Mouse (Mus musculus) left cerebral cortex, adult 2 months (tissue): ENCODE measurements at regions not wholly inside any gene's neighbourhood (a gene's known extent, or its start where the extent isn't known, plus 50 kb on each side); places are given as distances from the start of the nearest gene placed in this dataset.

Experiments used
- DNase-seq, 2 experiments: peaks; one replicate each; pipeline ENCODE4 v3.0.0; 2021 to 2022; ENCODE audit warnings: low spot score in 2 of 2, mixed read lengths in 1 of 2; ENCODE audit errors: extremely low spot score in 1 of 2
- H3K27ac ChIP-seq: fragments of 200-600 bp; 2 replicates; pipeline ENCODE4 v1.8.1; 2022
- H3K4me3 ChIP-seq: fragments of 200-600 bp; 2 replicates; pipeline ENCODE4 v1.8.1; 2022
- CTCF ChIP-seq: fragments of 200-600 bp; IDR thresholded peaks from 2 replicates; pipeline ENCODE4 v1.8.1; 2022; ENCODE audit warnings: antibody characterized with exemption, mild to moderate bottlenecking, moderate library complexity
- intact Hi-C: fragments of 180-260 bp; cut with DNase I; formaldehyde crosslinking; loops from one replicate; pipeline ENCODE4 v1.15.1; 2025

DNA sequence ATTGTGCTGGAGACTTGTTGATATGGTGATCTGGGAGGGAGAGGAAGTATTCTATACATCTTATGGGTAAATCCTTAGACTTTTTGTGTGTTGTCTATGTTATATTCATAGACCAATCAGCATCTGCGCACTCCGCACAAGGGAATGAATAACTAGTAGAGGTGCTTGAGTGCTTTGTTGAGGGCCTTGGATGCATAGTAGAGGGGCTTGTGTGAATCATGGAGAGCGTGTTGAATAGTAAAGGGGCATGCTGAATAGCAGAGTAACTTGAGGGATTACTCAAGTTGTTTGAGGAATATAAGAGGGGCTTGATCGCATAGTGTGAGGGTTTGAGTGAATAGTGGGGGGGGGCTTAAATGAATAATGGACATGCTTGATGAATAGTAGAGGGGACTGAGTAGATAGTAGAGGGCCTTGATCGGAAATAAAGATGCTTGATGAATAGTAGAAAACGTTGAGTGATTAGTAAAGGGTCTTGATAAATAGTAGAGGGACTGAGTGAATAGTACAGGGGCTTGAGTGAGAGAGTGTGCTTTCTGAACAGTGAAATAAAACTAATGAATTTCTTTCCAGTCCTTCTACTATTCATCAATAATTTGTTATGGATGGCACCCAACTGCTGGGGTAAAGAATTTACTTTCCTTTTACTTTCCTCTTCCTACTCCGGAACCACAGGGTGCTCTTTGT, 2849.5 kb upstream of the Lrrc6 start:
- no peak overlapping the region for H3K4me3 ChIP-seq
- no peak overlapping the region for H3K27ac ChIP-seq
- no peak for TF ChIP-seq CTCF
- no peak for DNase-seq
- intact Hi-C loops, result no loop called here

DNA sequence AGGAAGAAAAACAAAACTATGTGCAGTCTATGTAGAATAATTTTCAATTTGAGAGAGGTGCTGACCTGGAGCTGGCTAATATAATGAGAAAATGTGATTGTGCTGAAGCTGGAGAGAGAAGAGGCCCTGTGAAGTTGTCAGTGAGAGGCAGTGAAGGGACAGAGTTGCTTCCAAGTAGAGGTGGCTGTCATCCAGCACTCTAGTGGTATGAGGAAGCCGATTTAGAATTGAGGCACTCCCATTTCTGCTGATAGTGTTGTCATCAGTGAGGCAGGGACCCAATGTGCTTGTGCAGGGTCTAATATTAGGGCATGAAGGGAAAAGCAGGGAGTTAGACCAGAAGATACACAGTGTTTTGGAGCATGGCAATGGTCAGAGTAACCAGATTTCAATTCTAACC, 2845.4 kb upstream of the Lrrc6 start:
- DNase-seq, result no peak
- intact Hi-C loops, result no loop called here
- no peak overlapping the region for H3K4me3 ChIP-seq
- no peak overlapping the region for H3K27ac ChIP-seq
- no peak for TF ChIP-seq CTCF

DNA sequence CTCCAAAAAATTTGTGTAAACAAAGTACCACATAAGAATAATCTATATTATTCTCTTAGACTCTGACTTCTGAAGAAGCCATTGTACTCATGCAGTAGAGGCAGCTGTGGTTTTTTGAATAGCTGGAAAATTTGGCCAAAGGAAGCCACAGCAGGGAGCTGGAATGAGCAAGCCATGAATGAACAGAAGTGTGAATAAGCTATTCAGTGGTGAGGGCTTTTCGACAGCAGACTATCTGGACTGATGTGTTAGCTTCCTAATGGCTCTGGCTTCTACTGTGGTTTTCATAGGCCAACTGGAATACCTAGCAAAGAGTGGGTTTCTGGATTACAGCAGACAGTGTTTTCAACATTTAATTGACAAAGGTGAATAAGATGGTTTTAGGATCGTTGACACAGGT, 2842.0 kb upstream of the Lrrc6 start:
- Histone ChIP-seq H3K27ac (no peak overlapping the region), H3K4me3 (no peak overlapping the region)
- intact Hi-C loops, result no loop called here
- TF ChIP-seq CTCF, result no peak
- no peak for DNase-seq

DNA sequence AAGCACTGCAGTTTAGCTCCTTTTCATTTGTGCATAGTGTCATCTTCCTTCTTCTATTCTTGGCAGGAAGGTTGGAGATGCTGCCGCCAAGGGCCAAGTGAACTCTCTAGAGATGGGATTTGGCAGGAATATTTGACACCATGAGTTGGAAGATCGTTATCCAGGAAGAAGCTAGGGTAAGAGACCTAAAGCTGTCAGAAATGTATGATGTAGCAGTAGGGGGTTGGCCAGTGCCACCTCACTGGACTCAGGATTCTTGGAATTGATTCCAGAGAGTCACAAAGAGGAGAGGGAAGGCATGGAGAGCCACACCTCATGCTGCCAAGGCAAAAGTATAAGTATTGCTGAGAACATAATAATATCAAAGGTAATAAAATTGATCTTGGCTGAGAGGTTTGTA, 2835.8 kb upstream of the Lrrc6 start:
- Histone ChIP-seq H3K4me3 (no peak overlapping the region), H3K27ac (no peak overlapping the region)
- no peak for DNase-seq
- TF ChIP-seq CTCF, result no peak
- intact Hi-C loops, result no loop called here

DNA sequence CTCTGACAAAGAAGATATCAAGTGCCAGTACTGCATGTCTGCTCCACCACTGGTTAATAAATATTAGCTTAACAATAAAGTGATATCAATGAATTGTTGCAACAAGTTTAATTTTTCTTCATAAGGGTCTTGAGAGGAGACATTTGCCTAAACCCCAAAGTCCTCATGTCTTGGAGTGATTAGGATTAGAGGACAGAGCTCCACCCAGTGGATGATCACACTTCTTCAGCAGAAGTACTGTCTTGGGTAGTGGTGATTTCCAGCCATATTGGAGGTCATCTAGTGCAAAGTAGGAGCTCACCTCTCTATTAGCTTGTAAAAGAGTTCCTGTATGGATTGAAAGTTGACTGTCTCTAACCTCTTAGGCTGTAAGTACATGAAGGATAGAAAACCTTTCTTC, 2825.8 kb upstream of the Lrrc6 start:
- TF ChIP-seq CTCF, result peak; percentile 41
- DNase-seq, result no peak
- Histone ChIP-seq H3K4me3 (no peak overlapping the region), H3K27ac (no peak overlapping the region)
- intact Hi-C loops, result loop anchor here (5.0 to 10.0 kb wide), 3 partner anchors 389 to 902 kb away; no protein-coding TSS in a partner anchor

DNA sequence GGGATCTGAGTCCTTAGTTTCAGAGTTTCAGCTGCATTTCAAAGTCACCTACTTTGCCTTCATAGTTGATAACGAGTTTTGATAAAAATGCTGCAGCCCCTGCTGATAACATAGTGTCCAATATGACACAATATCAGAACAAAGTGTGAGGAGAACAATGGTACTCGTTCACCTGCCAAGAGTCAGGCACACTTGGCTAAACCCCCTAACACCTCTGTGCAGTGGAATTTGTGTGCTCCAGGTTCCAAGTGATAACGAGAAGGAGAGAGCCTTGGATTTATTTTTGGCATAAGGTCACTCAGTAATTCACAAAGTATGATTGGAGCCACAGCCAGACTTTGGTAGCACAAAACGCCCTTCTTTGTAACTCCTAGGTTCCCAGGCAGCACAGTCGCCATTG, 2802.4 kb upstream of the Lrrc6 start:
- TF ChIP-seq CTCF, result no peak
- Histone ChIP-seq H3K4me3 (no peak overlapping the region), H3K27ac (no peak overlapping the region)
- intact Hi-C loops, result no loop called here
- DNase-seq, result no peak

DNA sequence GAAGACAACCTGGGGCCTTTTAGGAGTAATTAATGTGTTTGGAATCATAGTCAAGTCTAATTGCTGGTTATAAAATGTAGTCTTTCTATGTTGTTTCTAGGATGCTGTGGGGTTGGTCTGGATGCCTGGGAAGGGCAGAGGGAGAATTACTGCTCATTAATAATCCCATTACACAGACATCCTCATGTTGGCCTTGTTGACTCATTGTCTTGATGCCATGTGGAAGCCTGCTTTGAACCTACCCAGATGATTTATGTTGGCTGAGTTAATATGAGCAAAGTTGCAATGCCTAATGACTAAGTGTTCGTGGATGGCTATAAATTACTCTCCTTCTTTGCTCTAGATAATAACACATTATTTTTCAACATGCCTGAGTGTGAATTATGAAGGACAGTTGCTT, 2790.6 kb upstream of the Lrrc6 start:
- no peak for DNase-seq
- TF ChIP-seq CTCF, result no peak
- intact Hi-C loops, result no loop called here
- Histone ChIP-seq H3K4me3 (no peak overlapping the region), H3K27ac (no peak overlapping the region)

DNA sequence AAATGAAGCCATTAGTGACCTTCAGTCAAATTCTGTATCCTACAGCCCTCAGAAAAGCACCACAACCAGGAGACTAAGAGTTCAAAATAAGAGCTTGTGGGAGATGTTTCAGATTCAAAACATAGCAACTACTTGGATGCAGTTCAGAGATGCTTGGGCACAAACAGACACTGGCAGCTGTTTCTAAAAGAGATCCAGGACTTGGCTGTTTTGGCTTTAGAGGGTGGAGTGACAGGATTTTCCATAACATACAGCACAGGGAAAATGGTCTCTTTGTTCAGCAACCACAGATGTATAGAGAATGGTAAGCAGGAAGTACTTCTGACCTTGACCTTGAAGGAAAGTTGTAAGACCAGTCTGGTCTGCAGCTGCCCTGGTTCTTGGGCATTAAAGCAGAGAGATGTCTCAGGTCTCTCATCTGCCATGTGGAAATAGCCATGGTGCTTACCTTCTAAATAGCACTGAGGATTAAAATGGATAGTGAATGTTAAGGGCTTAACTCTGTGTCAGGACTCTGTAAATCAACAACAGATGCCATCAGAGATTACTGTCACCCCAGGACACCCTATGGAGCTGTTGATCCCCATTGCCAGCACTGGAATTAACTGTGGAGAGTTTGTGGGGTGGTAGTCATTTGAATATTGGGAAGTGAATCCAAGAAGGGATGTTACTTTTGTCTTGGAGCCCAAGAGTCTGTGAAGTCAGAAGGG, 2775.0 kb upstream of the Lrrc6 start:
- no peak overlapping the region for H3K4me3 ChIP-seq
- peak overlapping the region; percentile 59; the same call in 1 of the 2 replicates for H3K27ac ChIP-seq
- DNase-seq, result no peak
- intact Hi-C loops, result no loop called here
- TF ChIP-seq CTCF, result no peak

DNA sequence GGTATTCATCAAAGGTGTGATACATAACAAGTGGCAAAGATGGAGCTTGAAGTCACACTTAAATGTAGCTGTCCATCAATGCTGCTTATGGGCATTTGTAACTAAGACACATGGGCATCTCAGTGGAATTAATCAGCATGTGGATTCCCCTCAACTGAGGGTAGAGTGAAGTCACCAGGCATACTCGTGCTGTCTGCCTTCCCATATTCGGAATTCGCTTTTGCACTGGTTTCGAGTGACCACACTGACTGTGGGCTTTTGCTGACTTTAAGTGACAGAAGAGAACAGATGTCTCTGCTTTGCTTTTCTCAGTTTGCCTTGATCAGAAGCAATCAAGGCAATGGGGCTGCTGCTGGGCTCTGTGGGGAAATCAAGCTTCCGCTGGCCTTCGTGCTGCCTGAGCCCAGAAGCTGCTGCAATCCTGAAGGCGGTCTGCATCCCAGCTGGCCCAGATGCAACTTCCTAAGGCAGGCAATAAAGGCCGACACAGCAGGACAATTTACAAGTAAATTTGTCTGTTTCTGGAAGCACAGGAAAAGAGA, 2773.6 kb upstream of the Lrrc6 start:
- H3K27ac ChIP-seq, result peak overlapping the region; percentile 13
- intact Hi-C loops, result no loop called here
- TF ChIP-seq CTCF, result no peak
- DNase-seq, result peak in 1 of 2 experiments; percentile 18
- H3K4me3 ChIP-seq, result no peak overlapping the region

DNA sequence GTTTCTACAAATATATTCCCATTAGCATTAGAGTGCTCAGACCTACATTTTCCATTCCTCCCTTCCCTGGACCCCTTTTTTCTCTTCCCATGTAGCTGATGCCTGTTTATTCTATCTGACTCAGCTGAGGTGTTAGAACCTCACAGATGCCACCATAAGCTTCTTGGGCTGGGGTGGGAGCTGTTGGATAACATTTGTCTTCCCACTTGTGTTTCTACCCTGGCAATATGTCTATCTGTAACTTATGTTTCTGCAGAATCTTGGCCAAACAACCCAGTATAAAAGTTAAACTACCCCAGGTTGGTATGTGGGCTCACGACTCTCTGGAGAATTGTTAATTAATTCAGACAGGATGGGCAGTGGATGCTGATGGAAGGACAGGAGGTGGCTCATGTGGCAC, 2772.8 kb upstream of the Lrrc6 start:
- TF ChIP-seq CTCF, result no peak
- peak overlapping the region; percentile 13 for H3K27ac ChIP-seq
- H3K4me3 ChIP-seq, result no peak overlapping the region
- no peak for DNase-seq
- intact Hi-C loops, result loop anchor here (2.0 kb wide), 1 partner anchor 139 kb away; no protein-coding TSS in a partner anchor

DNA sequence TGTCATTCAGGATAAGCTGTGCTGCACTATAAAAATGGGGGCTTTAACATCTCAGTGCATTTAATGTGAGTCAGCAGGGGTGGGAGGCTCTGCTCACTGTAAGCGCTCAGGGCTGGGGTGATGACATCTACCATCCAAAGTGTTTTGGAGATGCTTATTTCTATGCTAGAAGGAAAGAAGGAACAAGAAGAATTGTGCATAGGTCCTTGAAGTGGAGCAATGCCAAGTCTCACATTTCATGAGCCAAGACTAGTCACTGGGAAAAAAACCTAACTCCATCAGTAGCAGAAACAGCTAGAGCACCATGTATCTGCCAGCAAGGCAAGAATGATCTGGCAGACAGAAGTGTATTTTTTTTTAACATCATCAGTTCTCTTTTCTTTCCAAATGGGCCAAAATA, 2761.2 kb upstream of the Lrrc6 start:
- Histone ChIP-seq H3K4me3 (no peak overlapping the region), H3K27ac (no peak overlapping the region)
- intact Hi-C loops, result no loop called here
- no peak for TF ChIP-seq CTCF
- no peak for DNase-seq

DNA sequence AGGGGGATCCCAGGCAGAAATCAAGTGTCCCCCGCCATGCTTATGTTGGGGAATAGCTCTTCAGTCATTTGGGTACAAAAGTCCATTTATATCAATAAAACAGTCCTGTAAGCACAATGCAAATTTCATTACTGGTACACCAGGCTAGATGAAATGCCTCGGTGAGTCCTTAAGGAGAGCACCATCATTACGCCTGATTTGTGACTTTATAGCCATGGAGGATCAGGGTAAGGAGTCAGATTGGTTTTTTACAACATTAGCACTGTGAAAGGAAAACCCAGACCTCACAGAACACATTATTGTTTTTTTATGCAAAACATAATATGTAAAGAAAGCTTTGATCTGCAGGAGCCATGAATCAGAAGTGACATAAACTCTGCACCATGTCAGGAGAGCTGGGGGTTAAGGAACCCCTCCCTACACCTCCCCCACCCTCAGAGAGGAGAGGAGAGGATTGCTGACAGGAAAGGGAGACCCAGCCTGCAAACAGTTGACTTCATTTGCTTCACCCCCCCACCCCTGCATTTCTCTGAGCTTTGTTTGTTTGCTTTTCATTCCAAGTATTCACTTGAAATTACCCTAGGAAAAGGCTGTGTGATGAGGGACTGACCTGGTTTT, 2756.6 kb upstream of the Lrrc6 start:
- intact Hi-C loops, result no loop called here
- H3K4me3 ChIP-seq, result no peak overlapping the region
- no peak overlapping the region for H3K27ac ChIP-seq
- no peak for TF ChIP-seq CTCF
- DNase-seq, result no peak
